Mouse (Mus musculus): ENCODE measurements at regions not wholly inside any gene's neighbourhood (a gene's known extent, or its start where the extent isn't known, plus 50 kb on each side); places are given as distances from the start of the nearest gene placed in this dataset.
A peak's percentile ranks its signal among the peaks of the same experiment; 100 is the strongest.

GRCm38 (mm10) chr7:111164994-111165393, 82.2 kb upstream of the Eif4g2 start:
- no peak for ATAC-seq (ENCODE audit: extremely low read depth, insufficient number of reproducible peaks, low FRiP score, poor library complexity, severe bottlenecking)
- TF ChIP-seq TAL1 (conservative IDR thresholded peaks at IDR 0.05; ENCODE audit: low read depth, low read length) (no peak), POLR2AphosphoS5 (IDR thresholded peaks at IDR 0.05; ENCODE audit: insufficient replicate concordance, low read depth, low read length) (no peak), GATA2 (IDR thresholded peaks at IDR 0.05; ENCODE audit: borderline replicate concordance, low read depth, low read length) (no peak), GATA1 (IDR thresholded peaks at IDR 0.05; ENCODE audit: borderline replicate concordance, low read length) (no peak), CTCF (IDR thresholded peaks at IDR 0.05; ENCODE audit: low read depth, low read length) (no peak)
- Histone ChIP-seq H3K27me3 (ENCODE audit: insufficient read depth, low read length) (peaks cover 7% of the 10 kb centered on the region; the same call in 1 of the 2 replicates), H3K4me1 (ENCODE audit: insufficient read depth, low read depth, low read length) (no peaks in the 10 kb centered on the region), H3K4me3 (ENCODE audit: low read depth, low read length) (no peak overlapping the region), H3K9me3 (replicated peaks) (no peaks in the 10 kb centered on the region), H3K36me3 (replicated peaks) (no peaks in the 10 kb centered on the region)
- DNase-seq (ENCODE audit: low spot score): no peak

DNA sequence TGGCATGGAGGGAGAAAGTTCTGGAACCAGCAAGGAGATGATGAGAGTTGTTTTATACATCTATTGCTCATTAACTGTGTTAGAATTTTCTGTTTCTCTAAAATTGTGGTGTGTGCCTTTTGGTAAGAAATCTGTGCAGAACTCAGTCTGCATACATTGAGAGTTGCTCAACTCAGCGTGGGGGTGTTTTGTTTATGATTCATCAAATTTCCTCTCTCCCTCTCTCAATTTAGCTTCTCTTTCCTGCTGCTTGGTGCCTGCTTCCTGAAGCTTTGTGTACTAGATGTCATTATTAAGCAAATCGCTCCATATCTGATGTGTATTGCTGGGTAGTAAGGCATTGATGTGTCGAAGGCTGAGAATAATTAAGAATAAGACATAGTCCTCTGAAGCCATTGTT, 81.4 kb upstream of the Eif4g2 start:
- no peak; the same call in 1 of the 2 replicates for TF ChIP-seq CTCF (IDR thresholded peaks at IDR 0.05; ENCODE audit: low read depth, low read length)
- no peak for TF ChIP-seq GATA1 (IDR thresholded peaks at IDR 0.05; ENCODE audit: borderline replicate concordance, low read length)
- TF ChIP-seq POLR2AphosphoS5 (IDR thresholded peaks at IDR 0.05; ENCODE audit: insufficient replicate concordance, low read depth, low read length): no peak
- no peak for ATAC-seq (ENCODE audit: extremely low read depth, insufficient number of reproducible peaks, low FRiP score, poor library complexity, severe bottlenecking)

DNA sequence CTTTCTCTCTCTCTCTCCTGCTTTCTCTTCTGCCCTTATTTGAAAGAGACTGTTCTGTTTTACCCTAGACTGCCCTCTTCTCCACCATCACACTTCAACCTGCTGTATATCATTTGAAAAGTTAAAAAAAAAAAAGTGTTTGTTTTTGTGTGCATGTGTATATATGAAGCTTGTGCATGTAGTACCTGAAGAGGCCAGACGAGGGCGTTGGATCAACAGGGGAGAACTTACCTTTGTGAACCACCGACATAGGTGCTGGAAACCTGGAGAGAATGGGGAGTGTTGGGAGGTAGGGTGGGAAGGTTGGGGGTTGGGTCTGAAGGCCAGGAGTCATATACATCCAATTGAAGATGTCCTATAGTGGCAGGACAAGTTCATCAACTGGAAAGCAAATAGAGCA, 81.0 kb upstream of the Eif4g2 start:
- H3K27me3 ChIP-seq (ENCODE audit: insufficient read depth, low read length): peaks cover 17% of the 10 kb centered on the region; the same call in 1 of the 2 replicates
- H3K4me3 ChIP-seq (ENCODE audit: low read depth, low read length): no peak overlapping the region
- no peaks in the 10 kb centered on the region for H3K4me1 ChIP-seq (ENCODE audit: insufficient read depth, low read depth, low read length)
- ATAC-seq (ENCODE audit: extremely low read depth, insufficient number of reproducible peaks, low FRiP score, poor library complexity, severe bottlenecking) (no peak), DNase-seq (ENCODE audit: low spot score) (no peak)
- TF ChIP-seq CTCF (IDR thresholded peaks at IDR 0.05; ENCODE audit: low read depth, low read length): peak; percentile 36; the same call in 1 of the 2 replicates
- TF ChIP-seq GATA2 (IDR thresholded peaks at IDR 0.05; ENCODE audit: borderline replicate concordance, low read depth, low read length): no peak
- H3K9me3 ChIP-seq (replicated peaks): no peaks in the 10 kb centered on the region
- H3K36me3 ChIP-seq (replicated peaks): no peaks in the 10 kb centered on the region

More for the DNA sequence above, 81.4 kb upstream of the Eif4g2 start:
- no peak overlapping the region for H3K4me3 ChIP-seq (ENCODE audit: low read depth, low read length)
- peaks cover 13% of the 10 kb centered on the region; the same call in 1 of the 2 replicates for H3K27me3 ChIP-seq (ENCODE audit: insufficient read depth, low read length)
- no peak for DNase-seq (ENCODE audit: low spot score)
- no peaks in the 10 kb centered on the region for H3K4me1 ChIP-seq (ENCODE audit: insufficient read depth, low read depth, low read length)
- no peaks in the 10 kb centered on the region for H3K9me3 ChIP-seq (replicated peaks)
- no peaks in the 10 kb centered on the region for H3K36me3 ChIP-seq (replicated peaks)

DNA sequence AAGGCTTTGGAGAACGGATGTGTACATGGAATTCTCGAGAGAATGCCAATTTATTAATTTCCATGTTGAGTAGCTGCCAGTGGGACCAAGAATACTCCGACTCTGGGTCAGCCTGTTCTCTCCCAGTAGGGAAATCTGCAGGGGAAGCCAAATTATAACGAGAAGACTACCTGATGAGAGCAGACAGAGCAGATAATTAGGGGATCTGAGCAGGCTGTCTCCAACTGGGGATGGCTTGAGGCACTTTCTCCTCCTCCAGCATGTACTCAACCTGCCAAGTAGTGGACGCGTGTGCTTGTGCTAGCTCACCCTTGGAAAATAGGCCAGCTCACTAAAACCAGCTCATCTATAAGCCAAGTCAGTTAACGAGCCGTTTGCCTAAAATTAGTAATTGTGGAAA, 80.5 kb upstream of the Eif4g2 start:
- DNase-seq (ENCODE audit: low spot score): no peak
- no peak for ATAC-seq (ENCODE audit: extremely low read depth, insufficient number of reproducible peaks, low FRiP score, poor library complexity, severe bottlenecking)
- no peak for TF ChIP-seq POLR2AphosphoS5 (IDR thresholded peaks at IDR 0.05; ENCODE audit: insufficient replicate concordance, low read depth, low read length)
- no peak for TF ChIP-seq GATA1 (IDR thresholded peaks at IDR 0.05; ENCODE audit: borderline replicate concordance, low read length)
- no peak for TF ChIP-seq TAL1 (conservative IDR thresholded peaks at IDR 0.05; ENCODE audit: low read depth, low read length)
- TF ChIP-seq GATA2 (IDR thresholded peaks at IDR 0.05; ENCODE audit: borderline replicate concordance, low read depth, low read length): no peak
- TF ChIP-seq CTCF (IDR thresholded peaks at IDR 0.05; ENCODE audit: low read depth, low read length): no peak
- Histone ChIP-seq H3K27me3 (ENCODE audit: insufficient read depth, low read length) (peaks cover 19% of the 10 kb centered on the region; the same call in 1 of the 2 replicates), H3K4me1 (ENCODE audit: insufficient read depth, low read depth, low read length) (no peaks in the 10 kb centered on the region), H3K36me3 (replicated peaks) (no peaks in the 10 kb centered on the region), H3K4me3 (ENCODE audit: low read depth, low read length) (no peak overlapping the region), H3K9me3 (replicated peaks) (no peaks in the 10 kb centered on the region)

GRCm38 (mm10) chr7:111158791-111159286, 76.0 kb upstream of the Eif4g2 start:
- Histone ChIP-seq H3K4me1 (ENCODE audit: insufficient read depth, low read depth, low read length) (no peaks in the 10 kb centered on the region), H3K27me3 (ENCODE audit: insufficient read depth, low read length) (peaks cover 27% of the 10 kb centered on the region), H3K9me3 (replicated peaks) (no peaks in the 10 kb centered on the region), H3K36me3 (replicated peaks) (no peaks in the 10 kb centered on the region), H3K4me3 (ENCODE audit: low read depth, low read length) (no peak overlapping the region)
- TF ChIP-seq TAL1 (conservative IDR thresholded peaks at IDR 0.05; ENCODE audit: low read depth, low read length): no peak
- TF ChIP-seq GATA2 (IDR thresholded peaks at IDR 0.05; ENCODE audit: borderline replicate concordance, low read depth, low read length): no peak
- TF ChIP-seq CTCF (IDR thresholded peaks at IDR 0.05; ENCODE audit: low read depth, low read length): no peak
- ATAC-seq (ENCODE audit: extremely low read depth, insufficient number of reproducible peaks, low FRiP score, poor library complexity, severe bottlenecking) (no peak), DNase-seq (ENCODE audit: low spot score) (no peak)

- DNase-seq (ENCODE audit: low spot score) (no peak), ATAC-seq (ENCODE audit: extremely low read depth, insufficient number of reproducible peaks, low FRiP score, poor library complexity, severe bottlenecking) (no peak)
- peaks cover 27% of the 10 kb centered on the region for H3K27me3 ChIP-seq (ENCODE audit: insufficient read depth, low read length)
- H3K4me1 ChIP-seq (ENCODE audit: insufficient read depth, low read depth, low read length): no peaks in the 10 kb centered on the region
- H3K4me3 ChIP-seq (ENCODE audit: low read depth, low read length): no peak overlapping the region
- TF ChIP-seq POLR2AphosphoS5 (IDR thresholded peaks at IDR 0.05; ENCODE audit: insufficient replicate concordance, low read depth, low read length) (no peak), CTCF (IDR thresholded peaks at IDR 0.05; ENCODE audit: low read depth, low read length) (no peak), TAL1 (conservative IDR thresholded peaks at IDR 0.05; ENCODE audit: low read depth, low read length) (no peak), GATA2 (IDR thresholded peaks at IDR 0.05; ENCODE audit: borderline replicate concordance, low read depth, low read length) (no peak), GATA1 (IDR thresholded peaks at IDR 0.05; ENCODE audit: borderline replicate concordance, low read length) (no peak)
- H3K36me3 ChIP-seq (replicated peaks): no peaks in the 10 kb centered on the region
- no peaks in the 10 kb centered on the region for H3K9me3 ChIP-seq (replicated peaks)
Measured at GRCm38 (mm10) chr7:111157754-111158325, 75.0 kb upstream of the Eif4g2 start.

Measured in G1E (cell line).